Mouse (Mus musculus) liver, adult 2 months (tissue): ENCODE measurements around the gene Defb13. TPM values are rescaled to one million over a fixed set of nuclear protein-coding genes. Genes with fewer than 3 reads are reported as not detected.
"Not testable (repeated sequence)": the region's sequence is repeated elsewhere in the genome, so short reads cannot be mapped to it uniquely, and the experiment has no call there.

ENCODE experiments used
- DNase-seq: peaks from one replicate; pipeline ENCODE4 v3.0.0-alpha.2; 2011; ENCODE audit warnings: low read depth, low spot score; ENCODE audit errors: extremely low read depth
- H3K27ac ChIP-seq: fragments of 200-500 bp; replicated peaks from 2 replicates; pipeline ENCODE4 v1.5.1; 2012; ENCODE audit warnings: low read depth, mild to moderate bottlenecking, control low read depth, inconsistent platforms, low read length; ENCODE audit not compliant: insufficient read depth
- H3K27me3 ChIP-seq: fragments of 200-500 bp; 2 replicates; pipeline ENCODE4 v1.6.1; 2012; ENCODE audit warnings: mild to moderate bottlenecking, moderate library complexity, low read length, inconsistent platforms; ENCODE audit not compliant: control insufficient read depth, insufficient read depth
- H3K36me3 ChIP-seq: fragments of 200-500 bp; 2 replicates; pipeline ENCODE4 v1.6.1; 2012; ENCODE audit warnings: low read length, inconsistent platforms; ENCODE audit not compliant: control insufficient read depth, insufficient read depth
- H3K4me1 ChIP-seq: fragments of 200-500 bp; 2 replicates; pipeline ENCODE4 v1.6.1; 2011; ENCODE audit warnings: low read length; ENCODE audit not compliant: control insufficient read depth, insufficient read depth
- H3K4me3 ChIP-seq: fragments of 200-500 bp; 2 replicates; pipeline ENCODE4 v1.5.1; 2011; ENCODE audit warnings: low read depth, mild to moderate bottlenecking, control low read depth, low read length, moderate library complexity; ENCODE audit not compliant: insufficient read depth
- H3K79me2 ChIP-seq: fragments of 200-500 bp; 2 replicates; pipeline ENCODE4 v1.6.1; 2012; ENCODE audit warnings: inconsistent platforms, mild to moderate bottlenecking, low read length, moderate library complexity; ENCODE audit not compliant: control insufficient read depth, insufficient read depth
- H3K9ac ChIP-seq: fragments of 200-500 bp; 2 replicates; pipeline ENCODE4 v1.6.1; 2012; ENCODE audit warnings: low read depth, mild to moderate bottlenecking, control low read depth, inconsistent platforms, low read length
- CTCF ChIP-seq: fragments of 200-500 bp; IDR thresholded peaks from 2 replicates; pipeline ENCODE4 v1.5.1; 2011; ENCODE audit warnings: low read depth, low read length, control low read depth
- POLR2A ChIP-seq: fragments of 200-500 bp; IDR thresholded peaks from 2 replicates; pipeline ENCODE4 v1.6.1; 2011; ENCODE audit warnings: low read length, control low read depth; ENCODE audit not compliant: insufficient read depth; ENCODE audit errors: extremely low read depth
- WGBS: fragments of 180-500 bp; shearing (Covaris S2); methylation state at CpG from one replicate; pipeline ENCODE4 v1.1.7; 2018; 5-methylcytosine and 5-hydroxymethylcytosine counted together
- polyA plus RNA-seq: library from polyadenylated mRNA; depleted of rRNA; stranded (reverse); fragments of >200 nt; gene quantifications from 2 replicates; pipeline ENCODE4 v1.2.3, GENCODE M21; 2012; rRNA removed
- total RNA-seq: library from RNA; depleted of rRNA; stranded (reverse); fragments of >200 nt; gene quantifications from 2 replicates; pipeline ENCODE4 v1.2.3, GENCODE M21; 2014; rRNA removed

Defb13 gene
- not detected in 2 replicates for total RNA-seq
- not detected in 2 replicates for polyA plus RNA-seq

GRCm38 (mm10) chr8:21946462-21946861, at the start of gene Defb13:
Defb13 (plus strand) TSS chr8:21946762.
- no peak within 1 kb of the TSS for H3K4me3 ChIP-seq
- no peaks in the 10 kb centered on the region for H3K36me3 ChIP-seq
- H3K4me1 ChIP-seq, result no peaks in the 10 kb centered on the region
- DNase-seq, result no peak
- no peak within 1 kb of the TSS for H3K9ac ChIP-seq
- WGBS, result 82% methylated on average over 6 of the region's 6 CpGs
- H3K79me2 ChIP-seq, result no peaks in the 10 kb centered on the region
- TF ChIP-seq CTCF (no peak), POLR2A (no peak)
- no peaks in the 10 kb centered on the region for H3K27me3 ChIP-seq
- no peak within 1 kb of the TSS for H3K27ac ChIP-seq

- not testable (repeated sequence) for H3K36me3 ChIP-seq, DNase-seq
These were observed 40.3 kb upstream of the Defb13 start, which contains the start of gene Defb11 for GRCm38 (mm10) chr8:21906290-21906689. Defb11 (minus strand) TSS chr8:21906412.

GRCm38 (mm10) chr8:21911931-21912330, 34.6 kb upstream of the Defb13 start:
- Histone ChIP-seq H3K4me1 (no peaks in the 10 kb centered on the region), H3K4me3 (no peak overlapping the region), H3K79me2 (no peaks in the 10 kb centered on the region), H3K27me3 (no peaks in the 10 kb centered on the region), H3K36me3 (no peaks in the 10 kb centered on the region), H3K27ac (no peak overlapping the region), H3K9ac (no peak overlapping the region)
- no peak for TF ChIP-seq POLR2A
- TF ChIP-seq CTCF, result no peak
- no peak for DNase-seq
- WGBS, result 25% methylated on average over 1 of the region's 1 CpGs

More at GRCm38 (mm10) chr8:21906290-21906689, 40.3 kb upstream of the Defb13 start, which contains the start of gene Defb11:
- H3K27ac ChIP-seq, H3K27me3 ChIP-seq, H3K79me2 ChIP-seq, H3K9ac ChIP-seq, H3K4me1 ChIP-seq, H3K4me3 ChIP-seq: not testable (repeated sequence)

- 25% methylated on average over 2 of the region's 2 CpGs for WGBS
- Histone ChIP-seq H3K4me3 (no peak overlapping the region), H3K79me2 (no peaks in the 10 kb centered on the region), H3K9ac (no peak overlapping the region), H3K36me3 (no peaks in the 10 kb centered on the region), H3K27me3 (no peaks in the 10 kb centered on the region), H3K27ac (no peak overlapping the region), H3K4me1 (no peaks in the 10 kb centered on the region)
- TF ChIP-seq CTCF, result no peak
- no peak for TF ChIP-seq POLR2A
- DNase-seq, result no peak
These were observed 34.0 kb upstream of the Defb13 start for GRCm38 (mm10) chr8:21912554-21912953.

GRCm38 (mm10) chr8:21915625-21916024, 30.9 kb upstream of the Defb13 start:
- Histone ChIP-seq H3K9ac (no peak overlapping the region), H3K36me3 (no peaks in the 10 kb centered on the region), H3K79me2 (no peaks in the 10 kb centered on the region), H3K4me3 (no peak overlapping the region), H3K27ac (no peak overlapping the region), H3K4me1 (no peaks in the 10 kb centered on the region), H3K27me3 (no peaks in the 10 kb centered on the region)
- no peak for TF ChIP-seq CTCF
- no peak for TF ChIP-seq POLR2A
- 87% methylated on average over 3 of the region's 3 CpGs for WGBS
- no peak for DNase-seq

- not testable (repeated sequence) for H3K27me3 ChIP-seq, H3K27ac ChIP-seq, H3K4me1 ChIP-seq, H3K36me3 ChIP-seq, H3K79me2 ChIP-seq, H3K9ac ChIP-seq, H3K4me3 ChIP-seq, DNase-seq
- WGBS, result 86% methylated on average over 3 of the region's 3 CpGs
These were observed 15.8 kb upstream of the Defb13 start for GRCm38 (mm10) chr8:21930754-21931153.
